ENCODE assay signal across 8 mouse cellular contexts in genomic region chr5:13470057-13470905, GRCm38 (mm10).
DNase-seq lines count a peak whose midpoint lies in the region; ATAC-seq lines count a peak whose summit lies in the region.

No protein-coding gene starts in this region.

- intact Hi-C loops in left cerebral cortex, postnatal 10 days (cut with DNase I): no loop called here

- H3K36me3 ChIP-seq in embryonic facial prominence, embryonic 10.5 days (replicated peaks): peaks cover 11% of the 10 kb centered on the region; the same call in 1 of the 2 replicates
- no peaks in the 10 kb centered on the region for H3K36me3 ChIP-seq in stomach, embryonic 14.5 days (ENCODE audit: control insufficient read depth, insufficient read depth, low read length)

- 0 out of 2 replicates have a peak overlapping the region, but pooled peaks have one; percentile 0 for H3K27ac ChIP-seq in embryonic facial prominence, embryonic 10.5 days (replicated peaks)
- H3K27ac ChIP-seq in stomach, embryonic 14.5 days (ENCODE audit: low read length): peak overlapping the region; percentile 40; the same call in 1 of the 2 replicates

- peak; percentile 21 to 30 for DNase-seq in left cerebral cortex, postnatal 10 days (ENCODE audit: extremely low spot score in 1 of 2, low spot score in 2 of 2)
- DNase-seq in left cerebral cortex, adult 8-10 months (ENCODE audit: low spot score in 2 of 2): no peak
- no peak for DNase-seq in embryonic facial prominence, embryonic 10.5 days (ENCODE audit: low spot score)
- DNase-seq in gastrocnemius, postnatal 25 days: peak; percentile 34
- DNase-seq in kidney, postnatal 4 days: peak; percentile 17 to 20

- H3K4me3 ChIP-seq in embryonic facial prominence, embryonic 10.5 days: no peak overlapping the region
- no peak overlapping the region for H3K4me3 ChIP-seq in stomach, embryonic 14.5 days (ENCODE audit: low read depth, low read length)

- peak; percentile 69; the same call in 1 of the 2 replicates for ATAC-seq in stomach, embryonic 14.5 days (ENCODE audit: insufficient number of reproducible peaks, insufficient read depth, low FRiP score, low read depth)
- ATAC-seq in erythroid progenitor cell, adult 5-6 weeks (replicated peaks; ENCODE audit: low FRiP score, poor library complexity, severe bottlenecking): no peak
- no peak for ATAC-seq in activated CD4-positive, CD25-positive, alpha-beta regulatory T cell, adult 4 months

- H3K4me1 ChIP-seq in embryonic facial prominence, embryonic 10.5 days: peaks cover 10% of the 10 kb centered on the region
- peaks cover 9% of the 10 kb centered on the region; the same call in 1 of the 2 replicates for H3K4me1 ChIP-seq in stomach, embryonic 14.5 days (ENCODE audit: control insufficient read depth, insufficient read depth, low read length)

- H3K9ac ChIP-seq in stomach, embryonic 14.5 days (replicated peaks; ENCODE audit: low read depth, low read length): no peak overlapping the region

- no peaks in the 10 kb centered on the region for H3K27me3 ChIP-seq in embryonic facial prominence, embryonic 10.5 days (replicated peaks; ENCODE audit: low read depth, poor library complexity, severe bottlenecking)
- H3K27me3 ChIP-seq in stomach, embryonic 14.5 days (ENCODE audit: control insufficient read depth, insufficient read depth, low read length): no peaks in the 10 kb centered on the region

- 46% methylated on average over 7 of the region's 7 CpGs for WGBS in embryonic facial prominence, embryonic 10.5 days
- WGBS in stomach, embryonic 14.5 days: 43% methylated on average over 7 of the region's 7 CpGs

- H3K4me2 ChIP-seq in stomach, embryonic 14.5 days (replicated peaks; ENCODE audit: low read depth, low read length): no peak overlapping the region

- H3K9me3 ChIP-seq in embryonic facial prominence, embryonic 10.5 days: no peaks in the 10 kb centered on the region
- no peaks in the 10 kb centered on the region for H3K9me3 ChIP-seq in stomach, embryonic 14.5 days (ENCODE audit: control insufficient read depth, low read depth, low read length)

Comparison
In these comparisons a context has a peak if more than half of its experiments do, and no peak if none do; other contexts are left out.
1. DNase-seq: peak in left cerebral cortex, postnatal 10 days (2 of 2), gastrocnemius, postnatal 25 days (single experiment) and kidney, postnatal 4 days (2 of 2); none in left cerebral cortex, adult 8-10 months (0 of 2) and embryonic facial prominence, embryonic 10.5 days (single experiment).